Mouse (Mus musculus): ENCODE measurements around the gene Prdx2. TPM values are rescaled to one million over a fixed set of nuclear protein-coding genes. Genes with fewer than 3 reads are reported as not detected.
A peak's percentile ranks its signal among the peaks of the same experiment; 100 is the strongest.

The Prdx2 gene
- polyA plus RNA-seq (2015; fragmentation: Nextera tagmentation; extraction: Ambion mirVana): 1,982 and 2,114 TPM in 2 replicates

GRCm38 (mm10) chr8:84969241-84970134 lies at the start of gene Prdx2, which contains the start of the genes Gm49661 and Rnaseh2a:
Prdx2 (plus strand) TSS chr8:84969587.
Gm49661 (minus strand) TSS chr8:84969433.
Rnaseh2a (minus strand) TSS chr8:84969767.
- H3K27ac ChIP-seq: peak within 1 kb of the TSS; percentile 99
- no peaks in the 10 kb centered on the region for H3K27me3 ChIP-seq
- H3K9me3 ChIP-seq (replicated peaks): no peaks in the 10 kb centered on the region
- H3K4me1 ChIP-seq (replicated peaks): peaks cover 82% of the 10 kb centered on the region
- peak within 1 kb of the TSS; percentile 76 for H3K4me3 ChIP-seq (replicated peaks)
- DNase-seq: peak; percentile 73
- H3K4me2 ChIP-seq: peak within 1 kb of the TSS; percentile 99
- under 1% methylated on average over 56 of the region's 56 CpGs for WGBS (ENCODE audit: insufficient replicate concordance)
- H3K9ac ChIP-seq: peak within 1 kb of the TSS; percentile 96
- H3K36me3 ChIP-seq: peaks cover 45% of the 10 kb centered on the region
- ATAC-seq (ENCODE audit: low read depth): peak; percentile 59

GRCm38 (mm10) chr8:84921596-84921995 lies 47.8 kb upstream of the Prdx2 start:
- Histone ChIP-seq H3K4me3 (replicated peaks) (no peak overlapping the region), H3K9ac (no peak overlapping the region), H3K27ac (no peak overlapping the region), H3K9me3 (replicated peaks) (no peaks in the 10 kb centered on the region), H3K4me1 (replicated peaks) (0 out of 2 replicates have a peak, but pooled peaks cover 6% of the 10 kb centered on the region), H3K36me3 (no peaks in the 10 kb centered on the region), H3K4me2 (no peak overlapping the region), H3K27me3 (peaks cover 65% of the 10 kb centered on the region)
- DNase-seq (no peak), ATAC-seq (ENCODE audit: low read depth) (no peak)
- WGBS (ENCODE audit: insufficient replicate concordance): 61% methylated on average over 2 of the region's 2 CpGs

DNA sequence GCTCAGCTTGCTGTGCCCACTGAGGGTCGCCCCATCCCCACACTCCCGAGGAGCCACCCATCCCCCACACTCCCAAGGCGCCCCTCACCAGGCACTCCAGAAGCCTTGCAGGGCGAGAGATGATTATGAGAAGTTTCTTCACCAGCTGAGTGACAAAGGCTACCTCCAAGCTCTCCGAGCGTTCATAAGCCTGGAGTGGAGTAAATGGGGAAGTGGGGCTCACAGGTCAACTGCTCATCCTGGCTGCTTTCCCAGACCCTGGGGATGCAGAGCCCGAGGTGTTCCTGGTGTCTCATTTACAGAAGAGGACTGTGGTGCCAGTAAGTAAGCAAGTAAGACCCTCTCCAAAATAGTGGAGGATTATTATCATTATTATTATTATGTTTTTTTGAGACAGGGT lies 43.8 kb upstream of the Prdx2 start:
- Histone ChIP-seq H3K9me3 (replicated peaks) (no peaks in the 10 kb centered on the region), H3K27ac (no peak overlapping the region), H3K36me3 (no peaks in the 10 kb centered on the region), H3K27me3 (peaks cover 54% of the 10 kb centered on the region), H3K4me3 (replicated peaks) (no peak overlapping the region), H3K9ac (no peak overlapping the region), H3K4me2 (no peak overlapping the region), H3K4me1 (replicated peaks) (peaks cover 14% of the 10 kb centered on the region)
- 48% methylated on average over 7 of the region's 7 CpGs for WGBS (ENCODE audit: insufficient replicate concordance)
- ATAC-seq (ENCODE audit: low read depth) (no peak), DNase-seq (no peak)

DNA sequence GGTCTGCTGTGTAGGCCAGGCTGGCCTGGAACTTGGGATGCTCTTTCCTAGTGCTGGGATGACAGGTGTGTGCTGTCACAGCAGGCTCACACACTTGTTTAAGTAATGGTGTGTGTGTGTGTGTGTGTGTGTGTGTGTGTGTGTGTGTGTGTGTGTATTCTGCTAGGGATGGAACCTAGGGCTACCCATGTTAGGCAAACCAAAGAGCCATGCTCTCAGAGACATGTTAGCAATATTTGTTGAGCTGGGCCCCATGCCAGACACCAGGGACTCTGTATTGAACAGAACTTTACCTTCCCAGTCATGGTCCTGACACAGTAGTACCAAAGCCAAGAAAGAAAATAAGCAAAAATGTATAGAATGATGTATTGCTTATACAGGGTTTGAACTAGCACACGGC lies 41.9 kb upstream of the Prdx2 start:
- peaks cover 70% of the 10 kb centered on the region for H3K27me3 ChIP-seq

GRCm38 (mm10) chr8:84928456-84929306 lies 40.7 kb upstream of the Prdx2 start:
- WGBS (ENCODE audit: insufficient replicate concordance): 7% methylated on average over 47 of the region's 52 CpGs
- Histone ChIP-seq H3K4me2 (peak overlapping the region; percentile 47), H3K27me3 (peaks cover 74% of the 10 kb centered on the region), H3K9ac (no peak overlapping the region), H3K27ac (no peak overlapping the region), H3K9me3 (replicated peaks) (no peaks in the 10 kb centered on the region), H3K4me1 (replicated peaks) (peaks cover 8% of the 10 kb centered on the region), H3K36me3 (no peaks in the 10 kb centered on the region), H3K4me3 (replicated peaks) (0 out of 2 replicates have a peak overlapping the region, but pooled peaks have one; percentile 8)
- DNase-seq: no peak
- ATAC-seq (ENCODE audit: low read depth): peak; percentile 67

More for the DNA sequence above, 41.9 kb upstream of the Prdx2 start:
- H3K27ac ChIP-seq: no peak overlapping the region
- H3K4me1 ChIP-seq (replicated peaks): peaks cover 8% of the 10 kb centered on the region
- ATAC-seq (ENCODE audit: low read depth) (no peak), DNase-seq (no peak)
- no peaks in the 10 kb centered on the region for H3K36me3 ChIP-seq
- H3K4me3 ChIP-seq (replicated peaks): no peak overlapping the region
- no peak overlapping the region for H3K4me2 ChIP-seq
- no peaks in the 10 kb centered on the region for H3K9me3 ChIP-seq (replicated peaks)
- no peak overlapping the region for H3K9ac ChIP-seq
- 56% methylated on average over 1 of the region's 1 CpGs for WGBS (ENCODE audit: insufficient replicate concordance)

DNA sequence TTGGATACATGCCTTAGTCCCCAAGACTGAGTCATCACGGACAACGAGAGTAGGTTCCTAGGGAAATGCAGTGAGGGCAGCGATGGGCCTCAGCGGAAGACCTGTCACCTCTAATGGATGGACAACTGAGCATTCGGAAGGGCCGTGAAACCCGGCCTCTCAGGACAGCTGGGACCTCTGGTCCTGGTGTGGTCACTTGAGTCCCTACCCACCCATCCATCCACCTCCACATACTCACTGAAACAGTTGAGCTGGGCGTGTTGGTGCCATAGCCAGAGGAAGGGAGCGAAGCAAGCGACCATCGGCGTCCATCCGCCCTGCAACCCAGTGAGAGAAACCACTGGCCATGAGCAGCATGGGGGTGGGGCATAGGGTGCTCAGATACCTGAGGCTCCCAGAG lies 38.8 kb upstream of the Prdx2 start:
- DNase-seq: no peak
- Histone ChIP-seq H3K27me3 (peaks cover 78% of the 10 kb centered on the region), H3K9me3 (replicated peaks) (no peaks in the 10 kb centered on the region)

GRCm38 (mm10) chr8:84933767-84934559 lies 35.4 kb upstream of the Prdx2 start:
- Histone ChIP-seq H3K9ac (no peak overlapping the region), H3K27me3 (peaks cover 99% of the 10 kb centered on the region), H3K27ac (no peak overlapping the region), H3K4me3 (replicated peaks) (no peak overlapping the region), H3K4me1 (replicated peaks) (peaks cover 37% of the 10 kb centered on the region), H3K4me2 (no peak overlapping the region), H3K36me3 (no peaks in the 10 kb centered on the region), H3K9me3 (replicated peaks) (no peaks in the 10 kb centered on the region)
- 68% methylated on average over 16 of the region's 16 CpGs for WGBS (ENCODE audit: insufficient replicate concordance)
- ATAC-seq (ENCODE audit: low read depth) (no peak), DNase-seq (no peak)

More for the DNA sequence above, 38.8 kb upstream of the Prdx2 start:
- H3K4me2 ChIP-seq: no peak overlapping the region
- H3K36me3 ChIP-seq: no peaks in the 10 kb centered on the region
- H3K4me1 ChIP-seq (replicated peaks): peaks cover 21% of the 10 kb centered on the region
- H3K9ac ChIP-seq: no peak overlapping the region
- no peak for ATAC-seq (ENCODE audit: low read depth)
- 77% methylated on average over 13 of the region's 13 CpGs for WGBS (ENCODE audit: insufficient replicate concordance)
- H3K4me3 ChIP-seq (replicated peaks): no peak overlapping the region
- no peak overlapping the region for H3K27ac ChIP-seq

DNA sequence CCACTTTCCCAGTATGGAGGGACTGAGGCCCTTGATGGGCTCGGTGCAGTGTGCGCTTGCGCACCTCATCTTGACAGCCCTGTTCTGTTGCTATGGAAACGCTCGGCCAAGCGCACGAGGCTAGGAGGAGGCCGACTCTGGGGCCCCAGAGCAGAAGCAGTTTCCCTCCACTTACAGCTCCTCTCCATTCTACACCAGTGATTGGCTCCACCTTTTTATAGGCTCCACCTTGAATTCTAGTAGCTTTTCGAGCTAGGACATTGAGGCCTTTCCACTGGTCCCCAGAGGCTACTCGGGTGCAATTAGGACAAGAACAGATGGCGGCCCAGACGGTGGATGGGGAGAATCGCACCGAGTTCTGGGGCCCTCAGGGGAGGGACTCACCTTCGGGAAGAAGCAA lies 34.5 kb upstream of the Prdx2 start:
- H3K4me2 ChIP-seq: no peak overlapping the region
- H3K36me3 ChIP-seq: no peaks in the 10 kb centered on the region
- 5% methylated on average over 15 of the region's 15 CpGs for WGBS (ENCODE audit: insufficient replicate concordance)
- peaks cover 36% of the 10 kb centered on the region for H3K4me1 ChIP-seq (replicated peaks)
- H3K9ac ChIP-seq: no peak overlapping the region
- ATAC-seq (ENCODE audit: low read depth) (no peak), DNase-seq (no peak)
- H3K27me3 ChIP-seq: peaks cover 99% of the 10 kb centered on the region
- H3K4me3 ChIP-seq (replicated peaks): no peak overlapping the region
- H3K27ac ChIP-seq: no peak overlapping the region
- no peaks in the 10 kb centered on the region for H3K9me3 ChIP-seq (replicated peaks)

DNA sequence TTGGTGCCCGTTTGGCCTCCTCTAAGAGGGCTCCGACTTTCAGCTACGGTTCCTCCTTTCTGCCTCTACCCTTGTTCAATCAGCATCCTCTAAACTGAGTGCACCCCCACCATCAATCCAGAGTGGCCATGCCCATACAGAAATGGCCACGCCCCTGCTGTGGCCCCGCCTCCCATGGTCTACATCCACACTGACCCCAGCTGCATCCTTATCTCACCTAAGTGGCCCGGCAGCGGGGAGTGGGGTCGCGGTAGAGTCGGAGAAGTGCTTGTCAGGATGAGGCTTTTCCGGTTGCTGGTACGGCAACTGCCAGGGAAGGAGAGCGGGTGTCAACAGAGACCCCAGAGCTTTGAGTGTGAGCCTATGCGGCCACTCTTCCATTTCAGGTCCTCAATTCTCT lies 33.9 kb upstream of the Prdx2 start:
- DNase-seq (no peak), ATAC-seq (ENCODE audit: low read depth) (no peak)
- Histone ChIP-seq H3K27ac (no peak overlapping the region), H3K4me2 (no peak overlapping the region), H3K36me3 (no peaks in the 10 kb centered on the region), H3K9me3 (replicated peaks) (no peaks in the 10 kb centered on the region), H3K9ac (no peak overlapping the region), H3K4me3 (replicated peaks) (no peak overlapping the region), H3K4me1 (replicated peaks) (peaks cover 36% of the 10 kb centered on the region), H3K27me3 (peaks cover 98% of the 10 kb centered on the region)
- WGBS (ENCODE audit: insufficient replicate concordance): 4% methylated on average over 14 of the region's 14 CpGs

DNA sequence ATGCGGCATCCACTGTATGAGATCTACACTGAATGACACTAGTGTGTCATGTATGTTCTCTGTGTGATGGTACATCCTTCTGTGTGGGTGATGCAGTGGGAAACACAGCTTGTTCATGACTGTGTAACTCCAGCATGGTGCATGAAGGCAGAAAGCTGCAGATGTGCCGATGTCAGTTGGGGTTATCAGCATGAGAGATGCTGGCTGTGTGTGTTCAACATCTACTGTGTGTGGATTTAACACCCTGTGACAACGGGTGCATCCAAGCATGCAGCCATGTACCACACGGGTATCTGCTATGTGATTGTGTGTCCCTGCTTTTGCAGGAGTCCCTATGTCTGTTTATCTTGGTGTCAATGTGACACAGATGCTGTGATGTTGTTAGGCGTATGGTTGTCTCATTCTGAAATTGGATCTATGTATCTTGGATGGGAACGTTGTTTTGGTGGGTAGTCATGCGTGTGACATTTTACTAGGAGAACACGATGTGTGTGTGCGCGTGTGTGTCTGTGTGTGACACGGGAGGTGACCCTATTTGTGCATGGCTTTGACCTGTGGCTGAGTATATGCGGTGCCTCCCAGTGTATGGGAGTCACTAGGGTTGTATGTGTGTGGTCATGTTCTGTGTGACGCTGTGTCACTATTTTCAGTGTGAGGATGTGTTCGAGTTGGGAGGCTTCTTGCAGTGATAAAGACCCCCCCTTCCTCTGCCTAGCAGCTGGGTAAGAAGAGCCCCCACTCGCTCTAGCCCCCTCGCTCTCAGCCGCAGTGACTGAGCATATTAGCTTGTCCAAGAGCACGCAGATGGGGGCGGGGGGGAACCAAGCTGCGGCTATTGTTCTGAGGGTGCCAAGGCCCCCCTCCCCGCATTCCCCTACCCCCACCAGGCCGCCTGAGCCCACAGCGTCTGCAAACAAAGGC lies 33.1 kb upstream of the Prdx2 start:
- no peaks in the 10 kb centered on the region for H3K36me3 ChIP-seq
- H3K4me1 ChIP-seq (replicated peaks): peaks cover 36% of the 10 kb centered on the region
- H3K4me2 ChIP-seq: peak overlapping the region; percentile 72
- 19% methylated on average over 23 of the region's 23 CpGs for WGBS (ENCODE audit: insufficient replicate concordance)
- peak overlapping the region; percentile 53 for H3K4me3 ChIP-seq (replicated peaks)
- peak overlapping the region; percentile 47 for H3K9ac ChIP-seq
- no peaks in the 10 kb centered on the region for H3K9me3 ChIP-seq (replicated peaks)
- DNase-seq (no peak), ATAC-seq (ENCODE audit: low read depth) (no peak)
- H3K27me3 ChIP-seq: peaks cover 98% of the 10 kb centered on the region
- H3K27ac ChIP-seq: no peak overlapping the region
